Comparison of ENCODE assay signal across 28 mouse cellular contexts in genomic region chr12:82367986-82368385, GRCm38 (mm10).
DNase-seq lines count a peak whose midpoint lies in the region; ATAC-seq and TF ChIP-seq lines count a peak whose summit lies in the region.
"Had no signal": no experiment of that assay in that cellular context is flagged by ENCODE, and none has a peak within 500 bp of the region (broad histone marks: within the 10 kb centered on the region; RNA-seq: fewer than 3 reads in every experiment).

No protein-coding gene starts in this region.

- peak; percentile 49; the same call in 1 of the 2 replicates for ATAC-seq in cerebellum, adult (ENCODE audit: insufficient number of reproducible peaks, low FRiP score, low TSS enrichment)
- no peak for ATAC-seq in midbrain, embryonic 11.5 days (ENCODE audit: low FRiP score)
- no peak for ATAC-seq in erythroid progenitor cell, adult 5-6 weeks (replicated peaks; ENCODE audit: low FRiP score, poor library complexity, severe bottlenecking)
- ATAC-seq: forebrain, embryonic 15.5 days; midbrain, embryonic 15.5 days had no signal

- no peaks in the 10 kb centered on the region for H3K36me3 ChIP-seq in midbrain, embryonic 11.5 days (ENCODE audit: control insufficient read depth, insufficient read depth, low read length)
- peaks cover 7% of the 10 kb centered on the region for H3K36me3 ChIP-seq in midbrain, embryonic 10.5 days
- H3K36me3 ChIP-seq: forebrain, embryonic 15.5 days; hindbrain, embryonic 12.5 days; limb, embryonic 15.5 days; liver, embryonic 13.5 days; midbrain, embryonic 15.5 days had no signal

- H3K27ac ChIP-seq in midbrain, embryonic 11.5 days (ENCODE audit: low read depth, low read length) = no peak overlapping the region
- H3K27ac ChIP-seq in midbrain, embryonic 10.5 days (replicated peaks) = no peak overlapping the region
- H3K27ac ChIP-seq in olfactory bulb, adult 2 months (ENCODE audit: insufficient read depth, low read depth, low read length) = 0 out of 2 replicates have a peak overlapping the region, but pooled peaks have one; percentile 25
- H3K27ac ChIP-seq: forebrain, embryonic 15.5 days; gastrocnemius, adult 2 months; hindbrain, embryonic 12.5 days; limb, embryonic 10.5 days; limb, embryonic 15.5 days; liver, embryonic 13.5 days; macrophage; midbrain, embryonic 15.5 days; stomach, postnatal 0 days had no signal

- WGBS in midbrain, embryonic 11.5 days = 91% methylated on average over 3 of the region's 3 CpGs
- 89% methylated on average over 3 of the region's 3 CpGs for WGBS in midbrain, embryonic 10.5 days
- WGBS in olfactory bulb, adult 2 months = 56% methylated on average over 3 of the region's 3 CpGs

- H3K4me2 ChIP-seq in midbrain, embryonic 11.5 days = no peak overlapping the region
- H3K4me2 ChIP-seq: forebrain, embryonic 15.5 days; hindbrain, embryonic 12.5 days; limb, embryonic 15.5 days; liver, embryonic 13.5 days; midbrain, embryonic 15.5 days had no signal

- H3K4me3 ChIP-seq in midbrain, embryonic 11.5 days (ENCODE audit: low read depth, low read length) = no peak overlapping the region
- H3K4me3 ChIP-seq in midbrain, embryonic 10.5 days = no peak overlapping the region
- H3K4me3 ChIP-seq in olfactory bulb, adult 2 months (ENCODE audit: insufficient read depth, low read depth, low read length) = no peak overlapping the region
- H3K4me3 ChIP-seq: forebrain, embryonic 15.5 days; gastrocnemius, adult 2 months; hindbrain, embryonic 12.5 days; limb, embryonic 10.5 days; limb, embryonic 15.5 days; liver, embryonic 13.5 days; midbrain, embryonic 15.5 days had no signal

- no peak overlapping the region for H3K9ac ChIP-seq in midbrain, embryonic 11.5 days (ENCODE audit: low read length)
- H3K9ac ChIP-seq: forebrain, embryonic 15.5 days; hindbrain, embryonic 12.5 days; limb, embryonic 15.5 days; liver, embryonic 13.5 days; midbrain, embryonic 15.5 days had no signal

- TF ChIP-seq CTCF in olfactory bulb, adult 2 months (IDR thresholded peaks at IDR 0.05; ENCODE audit: insufficient read depth, low read depth, low read length) = no peak

- no peak for TF ChIP-seq POLR2A in olfactory bulb, adult 2 months (IDR thresholded peaks at IDR 0.05; ENCODE audit: insufficient read depth, low read depth, low read length)

- H3K9me3 ChIP-seq in midbrain, embryonic 11.5 days (ENCODE audit: control insufficient read depth, low read length) = no peaks in the 10 kb centered on the region
- no peaks in the 10 kb centered on the region for H3K9me3 ChIP-seq in midbrain, embryonic 10.5 days (replicated peaks)
- H3K9me3 ChIP-seq: forebrain, embryonic 15.5 days; G1E; hindbrain, embryonic 12.5 days; limb, embryonic 10.5 days; limb, embryonic 15.5 days; liver, embryonic 13.5 days; midbrain, embryonic 15.5 days had no signal

- H3K4me1 ChIP-seq in midbrain, embryonic 11.5 days (ENCODE audit: control insufficient read depth, insufficient read depth, low read length) = peaks cover 26% of the 10 kb centered on the region
- peaks cover 50% of the 10 kb centered on the region for H3K4me1 ChIP-seq in midbrain, embryonic 10.5 days
- H3K4me1 ChIP-seq in olfactory bulb, adult 2 months (ENCODE audit: control insufficient read depth, insufficient read depth, low read length) = peaks cover 25% of the 10 kb centered on the region

- no peaks in the 10 kb centered on the region for H3K27me3 ChIP-seq in midbrain, embryonic 11.5 days (ENCODE audit: control insufficient read depth, insufficient read depth, low read length)
- no peaks in the 10 kb centered on the region for H3K27me3 ChIP-seq in midbrain, embryonic 10.5 days (ENCODE audit: low read depth, poor library complexity, severe bottlenecking)
- H3K27me3 ChIP-seq: forebrain, embryonic 15.5 days; hindbrain, embryonic 12.5 days; limb, embryonic 15.5 days; liver, embryonic 13.5 days; midbrain, embryonic 15.5 days had no signal

- no peak for DNase-seq in cerebellum, postnatal 4 days (ENCODE audit: low spot score in 2 of 2)
- peak; percentile 47 for DNase-seq in midbrain, embryonic 11.5 days (ENCODE audit: low spot score, missing footprints)
- no peak for DNase-seq in midbrain, embryonic 10.5 days (ENCODE audit: low spot score)
- DNase-seq in cerebellum, adult 9-11 months = peak; percentile 71
- DNase-seq in gastrocnemius, postnatal 10 days = no peak
- DNase-seq: adrenal gland, adult 8-10 months; gastrocnemius, adult 2 months; heart, postnatal 14 days; kidney, adult 11 months; kidney, postnatal 14 days; liver, embryonic 13.5 days; lung, adult 18-20 months; lung, postnatal 10 days; right cerebral cortex, adult 18-20 months; spleen, adult 18-20 months; thymus, adult 18-20 months; thymus, postnatal 25 days had no signal

Comparison
In these comparisons a context has a peak if more than half of its experiments do, and no peak if none do; other contexts are left out.
1. DNase-seq: peak in midbrain, embryonic 11.5 days (single experiment) and cerebellum, adult 9-11 months (single experiment); none in cerebellum, postnatal 4 days (0 of 2), midbrain, embryonic 10.5 days (single experiment) and gastrocnemius, postnatal 10 days (single experiment).